Mouse (Mus musculus) erythroblast, embryonic 14.5 days (primary cell): Measurements from ENCODE around the gene Uxs1.

ENCODE experiments used
- GATA1 ChIP-seq: IDR thresholded peaks from 2 replicates; pipeline ENCODE4 v1.6.1; 2012; ENCODE audit warnings: low read length, inconsistent platforms, mixed read lengths
- TAL1 ChIP-seq: IDR thresholded peaks from 3 replicates; pipeline ENCODE4 v1.6.1; 2012; ENCODE audit warnings: low read length, inconsistent platforms, mixed read lengths

GRCm38 (mm10) chr1:43781672-43782071, 45.9 kb downstream of the Uxs1 start:
- TF ChIP-seq GATA1 (no peak), TAL1 (no peak)
